Mouse (Mus musculus) kidney, postnatal 0 days (tissue): Measurements from ENCODE around the gene Ptprn. TPM values are rescaled to one million over a fixed set of nuclear protein-coding genes. Genes with fewer than 3 reads are reported as not detected.
"Not testable (repeated sequence)": the region's sequence is repeated elsewhere in the genome, so short reads cannot be mapped to it uniquely, and the experiment has no call there.

Source experiments
- ATAC-seq: fragments of 200-750 bp; cut with Nextera tagmentation; replicated peaks from 2 replicates; pipeline ENCODE4 v1.8.0; 2017; ENCODE audit warnings: low read depth, moderate number of reproducible peaks, moderate TSS enrichment, moderate library complexity; ENCODE audit not compliant: low FRiP score
- DNase-seq: peaks from one replicate; pipeline ENCODE4 v3.0.0-alpha.2; 2016; ENCODE audit warnings: low spot score
- H3K27ac ChIP-seq: fragments of 300-500 bp; sonication (generic); 2 replicates; pipeline ENCODE4 v1.5.1; 2014; ENCODE audit warnings: mild to moderate bottlenecking
- H3K27me3 ChIP-seq: fragments of 300-500 bp; sonication (generic); 2 replicates; pipeline ENCODE4 v1.6.1; 2014; ENCODE audit warnings: low read length, mixed read lengths; ENCODE audit not compliant: insufficient read depth
- H3K36me3 ChIP-seq: fragments of 300-500 bp; sonication (generic); 2 replicates; pipeline ENCODE4 v1.6.1; 2014; ENCODE audit warnings: low read length, mixed read lengths; ENCODE audit not compliant: insufficient read depth
- H3K4me1 ChIP-seq: fragments of 300-500 bp; sonication (generic); replicated peaks from 2 replicates; pipeline ENCODE4 v1.6.1; 2014; ENCODE audit warnings: antibody characterized with exemption, low read length, mixed read lengths; ENCODE audit not compliant: insufficient read depth
- H3K4me2 ChIP-seq: fragments of 300-500 bp; sonication (generic); 2 replicates; pipeline ENCODE4 v1.6.1; 2014; ENCODE audit warnings: mild to moderate bottlenecking, low read length, moderate library complexity, mixed read lengths
- H3K4me3 ChIP-seq: fragments of 300-500 bp; sonication (generic); replicated peaks from 2 replicates; pipeline ENCODE4 v1.5.1; 2014; ENCODE audit warnings: low read depth, low read length
- H3K9ac ChIP-seq: fragments of 300-500 bp; sonication (generic); 2 replicates; pipeline ENCODE4 v1.6.1; 2014; ENCODE audit warnings: low read depth, low read length
- H3K9me3 ChIP-seq: fragments of 300-500 bp; sonication (generic); replicated peaks from 2 replicates; pipeline ENCODE4 v1.6.1; 2016; ENCODE audit warnings: low read length, inconsistent platforms, mixed read lengths
- CTCF ChIP-seq: IDR thresholded peaks from 2 replicates; pipeline ENCODE4 v1.5.1; 2016; ENCODE audit warnings: antibody characterized with exemption, low read depth, mild to moderate bottlenecking, moderate library complexity
- WGBS: fragments of 180-500 bp; shearing (Covaris S2); extraction: QIAGEN DNeasy Blood & Tissue Kit; methylation state at CpG from one replicate; pipeline ENCODE4 v1.1.7; 2014; 5-methylcytosine and 5-hydroxymethylcytosine counted together
- polyA plus RNA-seq: library from polyadenylated mRNA; unstranded; fragments of >200 nt; fragmentation: Nextera tagmentation; extraction: Ambion mirVana; gene quantifications from 2 replicates; pipeline ENCODE4 v1.2.1, GENCODE M21; 2015

Ptprn gene
- polyA plus RNA-seq, 1 experiment from 2014 or later, result 0.13 TPM

DNA sequence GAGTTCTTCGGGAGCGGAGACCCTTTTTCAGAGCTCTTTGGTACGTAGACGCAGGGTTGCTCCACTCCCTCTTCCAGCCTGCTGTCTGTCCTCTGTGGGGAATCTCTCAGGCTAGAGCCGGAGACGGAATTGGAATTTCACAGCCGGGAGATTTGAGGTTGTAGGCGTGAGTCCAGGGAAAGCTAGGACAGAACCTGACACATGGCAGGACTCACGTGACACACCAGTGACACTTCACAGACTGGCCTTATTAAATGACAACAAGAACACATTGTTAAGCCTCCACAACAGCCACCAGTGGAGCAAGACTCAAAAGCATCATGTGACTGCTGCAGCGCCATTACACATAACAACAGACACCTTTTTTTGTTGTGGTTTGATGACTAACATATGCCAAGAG lies 24.7 kb downstream of the Ptprn start:
- Histone ChIP-seq H3K4me1 (no peaks in the 10 kb centered on the region; the same call in 1 of the 2 replicates), H3K9me3 (no peaks in the 10 kb centered on the region), H3K4me3 (no peak overlapping the region), H3K36me3 (peaks cover 16% of the 10 kb centered on the region; the same call in 1 of the 2 replicates), H3K4me2 (no peak overlapping the region), H3K27me3 (no peaks in the 10 kb centered on the region), H3K27ac (no peak overlapping the region), H3K9ac (no peak overlapping the region)
- no peak for TF ChIP-seq CTCF
- ATAC-seq (no peak), DNase-seq (no peak)
- WGBS, result 76% methylated on average over 10 of the region's 10 CpGs

DNA sequence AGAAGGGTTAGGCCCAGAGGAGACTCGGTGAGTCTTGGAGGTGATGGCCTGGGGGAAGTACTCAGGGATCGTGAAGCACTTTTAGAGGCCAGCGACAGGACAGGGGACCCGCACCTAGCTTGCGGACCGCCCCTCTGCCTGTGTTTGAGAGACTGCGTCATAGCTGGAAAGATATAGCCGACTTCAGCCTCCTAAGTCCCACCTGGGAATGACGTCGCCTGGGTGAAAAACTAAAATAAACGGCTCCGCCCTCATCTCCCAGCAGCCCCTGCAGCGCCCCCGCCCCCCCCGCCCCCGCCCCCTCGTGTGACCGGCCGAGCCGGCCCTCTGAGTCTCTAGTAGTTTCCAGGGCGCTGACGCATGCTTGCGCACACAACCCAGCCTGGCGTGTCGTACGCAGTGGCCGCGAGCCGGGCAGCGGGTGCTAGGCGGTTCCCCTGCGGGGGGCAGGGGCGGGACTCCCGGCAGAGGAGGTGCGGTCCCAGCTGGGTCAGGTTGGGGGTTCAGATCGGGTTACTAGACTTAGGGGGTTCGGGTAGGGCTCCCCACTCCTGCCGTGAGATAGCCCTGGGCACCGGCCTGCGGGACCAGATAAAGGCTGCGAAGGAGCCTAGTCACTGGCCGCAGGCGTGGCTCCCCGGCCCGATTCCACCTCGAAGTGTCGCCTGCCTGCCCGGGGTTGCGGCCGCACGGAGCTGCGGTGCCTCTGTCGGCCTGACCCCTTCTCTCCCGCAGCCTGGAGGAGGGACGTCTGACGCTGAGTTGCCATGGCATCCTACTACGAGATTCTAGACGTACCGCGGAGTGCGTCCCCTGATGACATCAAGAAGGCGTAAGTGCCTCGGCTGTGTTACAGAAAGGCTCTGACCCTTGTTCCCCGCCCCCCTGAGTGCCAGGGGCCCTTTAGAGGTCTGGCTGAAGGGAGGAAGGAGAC lies 27.9 kb downstream of the Ptprn start, which contains the start of gene Dnajb2:
Gene Dnajb2, plus strand, starts transcription at position 290 of the 934 bp plus-strand sequence.
- Histone ChIP-seq H3K4me3 (peak within 1 kb of the TSS; percentile 60), H3K4me1 (no peaks in the 10 kb centered on the region; the same call in 1 of the 2 replicates), H3K4me2 (peak within 1 kb of the TSS; percentile 95), H3K27me3 (no peaks in the 10 kb centered on the region), H3K9ac (peak within 1 kb of the TSS; percentile 79), H3K9me3 (no peaks in the 10 kb centered on the region), H3K27ac (peak within 1 kb of the TSS; percentile 88), H3K36me3 (peaks cover 8% of the 10 kb centered on the region; the same call in 1 of the 2 replicates)
- TF ChIP-seq CTCF, result no peak
- peak; percentile 95 for ATAC-seq
- peak; percentile 88 for DNase-seq
- under 1% methylated on average over 63 of the region's 64 CpGs for WGBS

DNA sequence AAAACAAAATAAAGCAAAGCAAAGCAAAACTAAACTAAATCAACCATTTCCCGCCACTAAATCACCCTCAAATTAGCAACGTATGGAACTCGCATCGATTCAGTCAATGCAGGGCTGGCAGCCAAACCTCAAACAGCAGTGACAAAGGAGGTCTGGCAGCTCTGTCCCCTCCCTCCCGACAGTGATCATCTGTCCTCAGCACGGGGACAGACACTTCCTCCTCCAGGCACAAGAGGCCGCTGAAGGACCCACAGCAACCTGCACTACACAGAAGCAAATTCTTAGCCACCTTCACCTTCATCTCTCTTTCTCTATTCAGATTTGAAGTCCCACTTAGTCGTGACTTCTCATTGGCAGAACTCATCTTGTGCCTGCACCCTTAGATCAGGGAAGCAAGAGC lies 29.7 kb downstream of the Ptprn start:
- TF ChIP-seq CTCF, result peak; percentile 74
- H3K9ac ChIP-seq, result no peak overlapping the region
- H3K9me3 ChIP-seq, result no peaks in the 10 kb centered on the region
- H3K27me3 ChIP-seq, result no peaks in the 10 kb centered on the region
- H3K27ac ChIP-seq, result no peak overlapping the region
- H3K4me1 ChIP-seq, result no peaks in the 10 kb centered on the region; the same call in 1 of the 2 replicates
- H3K4me2 ChIP-seq, result 0 out of 2 replicates have a peak overlapping the region, but pooled peaks have one; percentile 14
- H3K36me3 ChIP-seq, result 0 out of 2 replicates have a peak, but pooled peaks cover 4% of the 10 kb centered on the region
- WGBS, result under 1% methylated on average over 8 of the region's 8 CpGs
- no peak for ATAC-seq
- peak; percentile 90 for DNase-seq
- no peak overlapping the region for H3K4me3 ChIP-seq

DNA sequence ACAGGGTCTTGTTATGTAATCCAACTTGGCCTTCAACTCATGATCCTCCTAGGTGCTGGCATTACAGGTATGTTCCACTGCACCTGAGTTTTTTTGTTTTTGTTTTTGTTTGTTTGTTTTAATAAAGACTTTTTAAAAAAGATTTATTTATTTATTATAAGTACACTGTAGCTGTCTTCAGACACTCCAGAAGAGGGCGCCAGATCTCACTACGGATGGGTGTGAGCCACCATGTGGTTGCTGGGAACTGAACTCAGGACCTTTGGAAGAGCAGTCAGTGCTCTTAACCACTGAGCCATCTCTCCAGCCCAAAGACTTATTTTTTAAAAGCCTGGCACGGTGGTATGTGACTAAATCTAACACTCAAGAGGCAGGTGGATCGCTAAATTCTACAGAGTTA lies 31.8 kb downstream of the Ptprn start:
- not testable (repeated sequence) for H3K4me1 ChIP-seq, H3K9ac ChIP-seq, ATAC-seq, H3K27ac ChIP-seq, H3K36me3 ChIP-seq, H3K9me3 ChIP-seq, H3K4me2 ChIP-seq, DNase-seq, H3K27me3 ChIP-seq, H3K4me3 ChIP-seq
- 71% methylated on average over 4 of the region's 4 CpGs for WGBS
- TF ChIP-seq CTCF, result 0 out of 2 replicates have a peak, but pooled peaks have one; percentile 33

DNA sequence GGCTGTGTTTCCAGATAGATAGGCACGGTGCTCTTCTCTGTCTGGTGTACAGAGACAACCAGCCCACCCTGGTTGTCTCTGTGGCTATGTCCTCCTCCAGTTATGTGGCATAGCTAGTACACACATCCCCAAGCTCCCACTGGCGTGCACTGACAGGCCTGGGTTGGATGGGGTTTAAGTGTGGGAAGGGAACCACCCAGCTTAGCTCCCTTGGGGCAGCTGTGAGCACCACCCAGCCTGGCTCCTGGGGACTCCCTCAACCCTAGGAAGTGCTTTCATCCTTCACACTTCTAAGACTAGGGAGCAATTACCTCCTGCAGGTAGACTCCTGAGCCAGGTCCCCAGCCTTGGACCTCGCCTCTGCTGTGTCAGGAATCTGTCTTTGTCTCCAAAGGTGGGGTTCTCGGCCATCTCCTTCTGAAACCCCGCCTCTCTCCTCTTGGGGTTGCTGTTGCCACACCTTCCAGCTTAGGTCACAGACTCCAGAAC lies 32.6 kb downstream of the Ptprn start, which contains the start of gene A630095N17Rik:
Gene A630095N17Rik, minus strand, starts transcription at position 439 of the 489 bp plus-strand sequence.
- TF ChIP-seq CTCF, result no peak
- no peak within 1 kb of the TSS for H3K4me3 ChIP-seq
- H3K9me3 ChIP-seq, result no peaks in the 10 kb centered on the region
- H3K9ac ChIP-seq, result no peak within 1 kb of the TSS
- ATAC-seq (no peak), DNase-seq (no peak)
- no peak within 1 kb of the TSS for H3K4me2 ChIP-seq
- H3K4me1 ChIP-seq, result no peaks in the 10 kb centered on the region; the same call in 1 of the 2 replicates
- 70% methylated on average over 5 of the region's 5 CpGs for WGBS
- H3K36me3 ChIP-seq, result no peaks in the 10 kb centered on the region
- no peaks in the 10 kb centered on the region for H3K27me3 ChIP-seq
- H3K27ac ChIP-seq, result no peak within 1 kb of the TSS

DNA sequence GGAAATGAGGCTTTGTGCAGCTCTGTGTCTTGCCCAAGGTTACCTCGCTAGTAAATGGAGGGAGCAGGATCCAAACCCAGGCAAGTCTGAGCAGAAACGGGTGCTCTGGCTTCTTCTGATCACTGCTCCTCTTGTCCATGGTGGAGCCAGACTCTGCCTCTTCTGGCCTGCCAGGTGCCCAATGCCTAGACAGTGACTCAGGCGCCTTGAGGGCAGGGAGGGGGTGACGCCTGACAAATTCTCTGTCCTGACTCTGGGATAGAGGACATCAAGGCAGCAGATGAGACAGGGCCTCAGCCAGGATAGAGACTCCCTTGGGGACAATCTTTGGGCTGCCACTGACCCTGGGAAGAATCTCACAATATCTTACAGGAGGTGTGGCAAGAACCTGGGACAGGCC lies 33.1 kb downstream of the Ptprn start:
- TF ChIP-seq CTCF, result no peak
- H3K9ac ChIP-seq, result no peak overlapping the region
- DNase-seq (no peak), ATAC-seq (no peak)
- no peak overlapping the region for H3K4me3 ChIP-seq
- no peaks in the 10 kb centered on the region; the same call in 1 of the 2 replicates for H3K4me1 ChIP-seq
- no peak overlapping the region for H3K27ac ChIP-seq
- H3K4me2 ChIP-seq, result no peak overlapping the region
- H3K36me3 ChIP-seq, result no peaks in the 10 kb centered on the region
- H3K27me3 ChIP-seq, result no peaks in the 10 kb centered on the region
- no peaks in the 10 kb centered on the region for H3K9me3 ChIP-seq
- WGBS, result 71% methylated on average over 4 of the region's 4 CpGs
